Mouse (Mus musculus): ENCODE measurements around the gene Tmem11. TPM values are rescaled to one million over a fixed set of nuclear protein-coding genes. Genes with fewer than 3 reads are reported as not detected.
"Not testable (repeated sequence)": the region's sequence is repeated elsewhere in the genome, so short reads cannot be mapped to it uniquely, and the experiment has no call there.

Gene Tmem11
- polyA plus RNA-seq, 1 experiment: 15.6 TPM

DNA sequence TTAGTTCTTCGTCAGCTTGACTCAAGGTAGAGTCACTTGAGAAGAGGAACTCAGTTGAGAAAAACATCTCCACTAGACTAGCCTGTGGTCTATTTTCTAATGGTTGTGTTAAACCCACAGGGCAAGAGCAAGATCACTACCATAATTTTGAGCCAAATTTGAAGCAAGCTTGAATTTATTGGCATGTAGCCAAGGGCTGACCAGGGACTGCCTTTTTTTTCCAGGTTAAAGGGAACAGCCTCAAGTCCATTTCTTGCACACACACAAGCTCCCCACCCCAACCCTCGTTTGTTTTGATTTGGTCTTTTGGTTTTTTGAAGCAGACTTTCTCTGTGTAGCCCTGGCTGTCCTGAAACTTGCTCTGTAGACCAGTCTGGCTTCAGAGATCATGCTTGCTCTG, 10.8 kb upstream of the Tmem11 start:
- Histone ChIP-seq H3K4me3 (ENCODE audit: control insufficient read depth, low read depth, low read length) (no peak overlapping the region), H3K27me3 (ENCODE audit: control insufficient read depth, insufficient read depth, low read length) (no peaks in the 10 kb centered on the region), H3K36me3 (ENCODE audit: control insufficient read depth, insufficient read depth, low read length) (no peaks in the 10 kb centered on the region), H3K27ac (ENCODE audit: control insufficient read depth, insufficient read depth, low read depth, low read length) (no peak overlapping the region), H3K4me1 (ENCODE audit: control insufficient read depth, insufficient read depth, low read length) (no peaks in the 10 kb centered on the region)
- no peak for TF ChIP-seq POLR2A (IDR thresholded peaks at IDR 0.05; ENCODE audit: control insufficient read depth, low read depth, low read length)
- no peak for TF ChIP-seq CTCF (IDR thresholded peaks at IDR 0.05; ENCODE audit: control insufficient read depth, insufficient read depth, insufficient replicate concordance, low read depth, low read length)

DNA sequence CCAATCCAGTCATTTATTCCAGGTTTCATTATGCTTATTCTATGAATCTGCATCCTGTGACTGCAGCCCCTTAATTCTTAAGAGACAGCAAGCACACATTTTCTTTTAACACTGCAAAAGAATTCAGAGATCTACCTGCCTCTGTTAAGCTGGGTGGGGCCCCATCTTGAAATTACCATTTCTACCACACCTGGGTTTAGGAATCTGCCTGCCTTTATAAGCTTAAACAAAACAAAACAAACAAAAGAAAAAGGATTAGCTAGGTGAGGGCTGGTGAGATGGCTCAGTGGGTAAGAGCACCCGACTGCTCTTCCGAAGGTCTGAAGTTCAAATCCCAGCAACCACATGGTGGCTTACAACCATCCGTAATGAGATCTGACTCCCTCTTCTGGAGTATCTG, 7.9 kb upstream of the Tmem11 start:
- H3K27me3 ChIP-seq (ENCODE audit: control insufficient read depth, insufficient read depth, low read length); H3K4me1 ChIP-seq (ENCODE audit: control insufficient read depth, insufficient read depth, low read length); H3K27ac ChIP-seq (ENCODE audit: control insufficient read depth, insufficient read depth, low read depth, low read length); H3K36me3 ChIP-seq (ENCODE audit: control insufficient read depth, insufficient read depth, low read length); H3K4me3 ChIP-seq (ENCODE audit: control insufficient read depth, low read depth, low read length): not testable (repeated sequence)

DNA sequence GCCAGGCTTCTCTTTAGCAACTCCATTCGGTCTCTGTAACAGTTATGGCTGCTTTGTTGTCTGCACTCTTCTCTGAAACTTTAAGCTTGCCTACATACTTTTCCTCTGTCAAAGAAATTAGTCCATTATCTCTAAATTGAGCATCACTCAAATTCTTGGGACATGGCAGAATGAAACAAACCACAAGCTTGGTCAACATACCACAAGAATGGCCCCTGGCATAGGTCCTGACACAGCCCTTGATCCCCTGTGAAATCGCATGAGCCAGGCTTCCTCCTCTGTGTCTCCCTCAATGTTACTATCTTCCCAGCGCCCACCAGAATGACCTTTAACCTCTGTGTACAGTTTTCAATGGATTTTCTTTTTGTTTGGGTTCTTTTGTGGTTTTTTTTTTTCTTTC, 3.3 kb upstream of the Tmem11 start:
- Histone ChIP-seq H3K27ac (ENCODE audit: control insufficient read depth, insufficient read depth, low read depth, low read length) (no peak overlapping the region), H3K27me3 (ENCODE audit: control insufficient read depth, insufficient read depth, low read length) (no peaks in the 10 kb centered on the region), H3K4me1 (ENCODE audit: control insufficient read depth, insufficient read depth, low read length) (peaks cover 8% of the 10 kb centered on the region; the same call in 1 of the 2 replicates), H3K4me3 (ENCODE audit: control insufficient read depth, low read depth, low read length) (no peak overlapping the region), H3K36me3 (ENCODE audit: control insufficient read depth, insufficient read depth, low read length) (peaks cover 1% of the 10 kb centered on the region; the same call in 1 of the 2 replicates)
- TF ChIP-seq POLR2A (IDR thresholded peaks at IDR 0.05; ENCODE audit: control insufficient read depth, low read depth, low read length): no peak
- TF ChIP-seq CTCF (IDR thresholded peaks at IDR 0.05; ENCODE audit: control insufficient read depth, insufficient read depth, insufficient replicate concordance, low read depth, low read length): no peak

DNA sequence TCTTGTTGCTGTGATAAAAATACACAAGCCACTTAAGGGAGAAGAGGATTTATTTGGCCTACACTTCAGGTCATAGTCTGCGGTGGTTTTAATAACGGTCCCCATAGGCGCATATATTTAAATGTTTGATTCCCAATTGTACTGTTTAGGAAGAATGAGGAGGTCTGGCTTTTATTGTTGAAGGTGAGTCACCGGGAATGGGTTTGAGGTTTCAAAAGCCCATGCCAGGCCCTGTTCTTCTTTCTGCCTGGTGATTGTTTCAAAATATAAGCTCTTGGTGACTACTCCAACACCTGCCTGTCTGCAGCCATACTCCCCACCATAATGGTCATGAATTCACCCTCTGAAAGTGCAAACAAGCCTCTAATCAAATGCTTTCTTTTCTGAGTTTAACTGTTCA, 1.5 kb upstream of the Tmem11 start:
- Histone ChIP-seq H3K4me1 (ENCODE audit: control insufficient read depth, insufficient read depth, low read length) (peaks cover 14% of the 10 kb centered on the region), H3K27ac (ENCODE audit: control insufficient read depth, insufficient read depth, low read depth, low read length) (no peak overlapping the region), H3K36me3 (ENCODE audit: control insufficient read depth, insufficient read depth, low read length) (peaks cover 1% of the 10 kb centered on the region; the same call in 1 of the 2 replicates), H3K4me3 (ENCODE audit: control insufficient read depth, low read depth, low read length) (no peak overlapping the region), H3K27me3 (ENCODE audit: control insufficient read depth, insufficient read depth, low read length) (no peaks in the 10 kb centered on the region)
- TF ChIP-seq POLR2A (IDR thresholded peaks at IDR 0.05; ENCODE audit: control insufficient read depth, low read depth, low read length) (no peak), CTCF (IDR thresholded peaks at IDR 0.05; ENCODE audit: control insufficient read depth, insufficient read depth, insufficient replicate concordance, low read depth, low read length) (no peak)

DNA sequence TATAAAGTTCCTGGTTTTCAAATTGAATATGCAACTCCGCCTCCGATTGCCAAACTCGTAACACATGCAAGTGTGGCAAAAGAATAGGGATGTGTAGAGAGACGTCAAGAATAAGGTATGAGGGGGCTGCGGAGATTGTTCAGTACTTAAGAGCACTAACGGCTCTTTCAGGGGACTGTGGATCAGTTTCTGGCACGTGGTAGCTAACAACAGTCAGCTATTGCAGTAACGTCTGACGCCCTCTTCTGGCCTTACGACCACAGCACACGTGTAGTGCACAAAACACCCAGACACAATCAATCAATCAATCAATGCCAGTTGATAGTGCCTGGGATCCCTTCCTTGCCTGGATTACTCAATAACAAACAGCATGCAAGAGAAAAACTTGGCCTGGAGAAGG, 351 bp upstream of the Tmem11 start:
- Histone ChIP-seq H3K27ac (ENCODE audit: control insufficient read depth, insufficient read depth, low read depth, low read length) (peak overlapping the region; percentile 95), H3K4me1 (ENCODE audit: control insufficient read depth, insufficient read depth, low read length) (peaks cover 14% of the 10 kb centered on the region), H3K27me3 (ENCODE audit: control insufficient read depth, insufficient read depth, low read length) (no peaks in the 10 kb centered on the region), H3K4me3 (ENCODE audit: control insufficient read depth, low read depth, low read length) (peak overlapping the region; percentile 97), H3K36me3 (ENCODE audit: control insufficient read depth, insufficient read depth, low read length) (peaks cover 1% of the 10 kb centered on the region; the same call in 1 of the 2 replicates)
- TF ChIP-seq POLR2A (IDR thresholded peaks at IDR 0.05; ENCODE audit: control insufficient read depth, low read depth, low read length): no peak
- peak; percentile 50; the same call in 1 of the 2 replicates for TF ChIP-seq CTCF (IDR thresholded peaks at IDR 0.05; ENCODE audit: control insufficient read depth, insufficient read depth, insufficient replicate concordance, low read depth, low read length)

DNA sequence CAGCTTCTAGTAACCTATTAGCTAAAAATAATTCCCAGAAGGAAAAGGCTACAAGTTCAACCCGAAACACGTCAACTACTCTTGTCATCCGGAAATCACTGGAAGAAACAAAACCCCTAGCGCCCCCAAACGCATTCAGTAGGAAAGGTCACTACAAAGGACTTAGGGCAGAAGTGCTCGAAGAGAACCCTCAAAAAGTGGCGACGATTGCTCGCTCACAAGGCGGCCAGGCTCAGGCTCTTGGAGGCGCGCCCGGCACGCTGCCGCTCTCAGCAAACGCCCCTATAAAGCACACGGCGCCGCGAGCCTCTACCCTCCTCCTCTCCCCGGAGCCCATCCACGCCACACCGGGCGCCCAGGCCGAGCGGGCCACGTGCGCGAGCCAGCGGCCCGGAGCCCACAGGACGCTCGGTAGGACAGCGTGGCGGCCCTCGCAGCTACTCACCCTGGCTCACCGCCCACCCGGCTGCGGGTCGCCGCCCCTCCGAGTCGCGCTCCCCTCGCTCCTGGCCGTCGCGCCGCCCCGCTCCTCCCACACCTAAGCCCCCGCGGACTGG, 938 bp downstream of the Tmem11 start:
- Histone ChIP-seq H3K36me3 (ENCODE audit: control insufficient read depth, insufficient read depth, low read length) (peaks cover 1% of the 10 kb centered on the region; the same call in 1 of the 2 replicates), H3K27me3 (ENCODE audit: control insufficient read depth, insufficient read depth, low read length) (no peaks in the 10 kb centered on the region), H3K4me3 (ENCODE audit: control insufficient read depth, low read depth, low read length) (peak overlapping the region; percentile 97), H3K27ac (ENCODE audit: control insufficient read depth, insufficient read depth, low read depth, low read length) (peak overlapping the region; percentile 95), H3K4me1 (ENCODE audit: control insufficient read depth, insufficient read depth, low read length) (peaks cover 14% of the 10 kb centered on the region)
- TF ChIP-seq CTCF (IDR thresholded peaks at IDR 0.05; ENCODE audit: control insufficient read depth, insufficient read depth, insufficient replicate concordance, low read depth, low read length): no peak

DNA sequence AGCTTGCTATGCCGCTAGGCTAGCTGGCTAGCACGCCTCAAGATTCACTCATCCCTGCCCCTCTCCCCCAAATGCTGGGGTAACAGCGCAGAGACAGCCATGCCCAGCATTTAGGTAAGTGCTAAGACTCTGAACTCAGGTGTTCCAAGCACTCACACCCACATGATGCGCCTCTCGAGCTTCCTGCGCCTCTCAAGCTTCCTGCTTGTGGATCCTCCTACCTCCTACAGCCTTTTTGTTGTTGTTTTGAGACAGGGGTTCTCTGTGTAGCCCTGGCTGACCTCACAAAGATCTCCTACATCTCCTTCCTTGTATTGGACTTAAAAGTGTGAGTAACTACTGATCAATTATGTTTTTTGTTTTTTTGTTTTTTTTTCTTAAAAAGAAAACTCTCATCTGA, 6.0 kb downstream of the Tmem11 start:
- H3K4me1 ChIP-seq (ENCODE audit: control insufficient read depth, insufficient read depth, low read length): peaks cover 15% of the 10 kb centered on the region

DNA sequence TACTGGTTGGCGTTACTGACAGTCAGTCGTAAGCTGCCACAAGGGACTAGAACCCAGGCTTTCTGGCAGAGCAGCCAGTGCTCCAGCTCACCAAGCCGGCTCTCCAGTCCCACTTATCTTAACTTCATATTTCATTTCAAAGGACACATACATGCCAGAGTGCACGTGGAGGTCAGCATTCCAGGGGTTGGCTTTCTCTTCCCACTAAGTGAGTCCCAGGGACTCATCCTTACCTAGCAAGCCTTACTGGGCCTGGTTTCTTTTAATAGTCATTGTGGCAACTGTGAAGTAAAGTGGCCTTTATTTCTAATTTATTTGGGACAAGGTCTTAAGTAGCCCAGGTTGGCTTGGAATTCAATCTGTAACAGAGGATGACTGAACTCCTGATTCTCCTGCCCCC, 7.7 kb downstream of the Tmem11 start:
- Histone ChIP-seq H3K36me3 (ENCODE audit: control insufficient read depth, insufficient read depth, low read length) (no peaks in the 10 kb centered on the region; the same call in 1 of the 2 replicates), H3K4me1 (ENCODE audit: control insufficient read depth, insufficient read depth, low read length) (peaks cover 3% of the 10 kb centered on the region; the same call in 1 of the 2 replicates), H3K4me3 (ENCODE audit: control insufficient read depth, low read depth, low read length) (no peak overlapping the region), H3K27me3 (ENCODE audit: control insufficient read depth, insufficient read depth, low read length) (no peaks in the 10 kb centered on the region), H3K27ac (ENCODE audit: control insufficient read depth, insufficient read depth, low read depth, low read length) (no peak overlapping the region)
- TF ChIP-seq CTCF (IDR thresholded peaks at IDR 0.05; ENCODE audit: control insufficient read depth, insufficient read depth, insufficient replicate concordance, low read depth, low read length) (no peak), POLR2A (IDR thresholded peaks at IDR 0.05; ENCODE audit: control insufficient read depth, low read depth, low read length) (no peak)

More for the DNA sequence above, 6.0 kb downstream of the Tmem11 start:
- Histone ChIP-seq H3K27me3 (ENCODE audit: control insufficient read depth, insufficient read depth, low read length) (no peaks in the 10 kb centered on the region), H3K36me3 (ENCODE audit: control insufficient read depth, insufficient read depth, low read length) (no peaks in the 10 kb centered on the region; the same call in 1 of the 2 replicates), H3K27ac (ENCODE audit: control insufficient read depth, insufficient read depth, low read depth, low read length) (no peak overlapping the region), H3K4me3 (ENCODE audit: control insufficient read depth, low read depth, low read length) (no peak overlapping the region)
- TF ChIP-seq CTCF (IDR thresholded peaks at IDR 0.05; ENCODE audit: control insufficient read depth, insufficient read depth, insufficient replicate concordance, low read depth, low read length) (no peak), POLR2A (IDR thresholded peaks at IDR 0.05; ENCODE audit: control insufficient read depth, low read depth, low read length) (no peak)

DNA sequence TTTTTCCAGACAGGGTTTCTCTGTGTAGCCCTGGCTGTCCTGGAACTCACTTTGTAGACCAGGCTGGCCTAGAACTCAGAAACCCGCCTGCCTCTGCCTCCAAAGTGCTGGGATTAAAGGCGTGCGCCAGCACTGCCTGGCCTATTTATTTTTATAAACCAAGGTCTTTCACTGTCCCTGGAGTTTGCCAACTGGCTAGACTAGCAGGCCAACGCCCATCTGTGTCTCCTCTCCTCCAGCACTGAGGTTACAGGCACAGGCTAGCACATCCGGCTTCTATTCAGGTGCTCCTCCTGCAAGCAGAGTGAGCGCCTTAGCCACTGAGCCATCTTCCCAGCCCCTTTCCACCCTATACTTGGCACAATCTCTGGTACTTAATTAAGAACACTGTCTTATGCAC, 9.6 kb downstream of the Tmem11 start:
- H3K27me3 ChIP-seq (ENCODE audit: control insufficient read depth, insufficient read depth, low read length); H3K36me3 ChIP-seq (ENCODE audit: control insufficient read depth, insufficient read depth, low read length): not testable (repeated sequence)

More for the DNA sequence above, 9.6 kb downstream of the Tmem11 start:
- not testable (repeated sequence) for H3K4me3 ChIP-seq (ENCODE audit: control insufficient read depth, low read depth, low read length); H3K27ac ChIP-seq (ENCODE audit: control insufficient read depth, insufficient read depth, low read depth, low read length); H3K4me1 ChIP-seq (ENCODE audit: control insufficient read depth, insufficient read depth, low read length)
